Mouse (Mus musculus): ENCODE measurements around the gene Stk25.

Gene Stk25

GRCm38 (mm10) chr1:93669941-93670340 lies 11.5 kb upstream of the Stk25 start:
- no peak for DNase-seq (ENCODE audit: low spot score in 2 of 2)

- peak; percentile 34 to 36 for DNase-seq (ENCODE audit: low spot score in 2 of 2)
Observed at GRCm38 (mm10) chr1:93668791-93669548, 10.5 kb upstream of the Stk25 start.

- no peak for DNase-seq (ENCODE audit: low spot score in 2 of 2)
Observed at GRCm38 (mm10) chr1:93667760-93668400, 9.4 kb upstream of the Stk25 start.

- DNase-seq (ENCODE audit: low spot score in 2 of 2): no peak
Observed at GRCm38 (mm10) chr1:93657025-93657360, 1.5 kb downstream of the Stk25 start.

- DNase-seq (ENCODE audit: low spot score in 2 of 2): no peak
Observed at GRCm38 (mm10) chr1:93656325-93657024, 2.0 kb downstream of the Stk25 start.

GRCm38 (mm10) chr1:93654798-93655197 lies 3.7 kb downstream of the Stk25 start:
- no peak for DNase-seq (ENCODE audit: low spot score in 2 of 2)

- DNase-seq (ENCODE audit: low spot score in 2 of 2): no peak
Observed at GRCm38 (mm10) chr1:93654275-93654674, 4.2 kb downstream of the Stk25 start.

GRCm38 (mm10) chr1:93649604-93650172 lies 8.8 kb downstream of the Stk25 start:
- DNase-seq (ENCODE audit: low spot score in 2 of 2): no peak

- no peak for DNase-seq (ENCODE audit: low spot score in 2 of 2)
Observed at GRCm38 (mm10) chr1:93642692-93643091, 15.8 kb downstream of the Stk25 start.

GRCm38 (mm10) chr1:93641978-93642377 lies 16.5 kb downstream of the Stk25 start:
- DNase-seq (ENCODE audit: low spot score in 2 of 2): no peak

- no peak for DNase-seq (ENCODE audit: low spot score in 2 of 2)
Observed at GRCm38 (mm10) chr1:93636211-93636897, 22.1 kb downstream of the Stk25 start.

- DNase-seq (ENCODE audit: low spot score in 2 of 2): peak; percentile 100
Observed at GRCm38 (mm10) chr1:93635580-93636192, 22.8 kb downstream of the Stk25 start.

GRCm38 (mm10) chr1:93635091-93635579 lies 23.3 kb downstream of the Stk25 start:
- peak; percentile 36 to 43 for DNase-seq (ENCODE audit: low spot score in 2 of 2)

- DNase-seq (ENCODE audit: low spot score in 2 of 2): peak; percentile 56 to 59
Observed at GRCm38 (mm10) chr1:93634481-93634891, 24.0 kb downstream of the Stk25 start.

GRCm38 (mm10) chr1:93632723-93633122 lies 25.7 kb downstream of the Stk25 start:
- DNase-seq (ENCODE audit: low spot score in 2 of 2): no peak

- no peak for DNase-seq (ENCODE audit: low spot score in 2 of 2)
Observed at GRCm38 (mm10) chr1:93630796-93631195, 27.7 kb downstream of the Stk25 start.

GRCm38 (mm10) chr1:93624502-93624901 lies 34.0 kb downstream of the Stk25 start:
- DNase-seq (ENCODE audit: low spot score in 2 of 2): no peak

GRCm38 (mm10) chr1:93618948-93619347 lies 39.5 kb downstream of the Stk25 start:
- DNase-seq (ENCODE audit: low spot score in 2 of 2): no peak

- no peak for DNase-seq (ENCODE audit: low spot score in 2 of 2)
Observed at GRCm38 (mm10) chr1:93618059-93618748, 40.3 kb downstream of the Stk25 start.

GRCm38 (mm10) chr1:93609762-93610161 lies 48.7 kb downstream of the Stk25 start:
- no peak for DNase-seq (ENCODE audit: low spot score in 2 of 2)

Measured in right cerebral cortex, postnatal 36 days (tissue).